Mouse (Mus musculus) heart, postnatal 14 days (tissue): ENCODE measurements around the gene Cnot11. TPM values are rescaled to one million over a fixed set of nuclear protein-coding genes. Genes with fewer than 3 reads are reported as not detected.
"Not testable (repeated sequence)": the region's sequence is repeated elsewhere in the genome, so short reads cannot be mapped to it uniquely, and the experiment has no call there.

ENCODE experiments used
- DNase-seq, 2 experiments: peaks; one replicate each; pipeline ENCODE4 v3.0.0; 2021 to 2022
- intact Hi-C: fragments of 180-260 bp; cut with DNase I; formaldehyde crosslinking; loops from one replicate; pipeline ENCODE4 v1.15.1; 2025
- total RNA-seq, 2 experiments: library from RNA; stranded (reverse); gene quantifications; 2 replicates each; pipeline ENCODE4 v1.2.3; 2021

The Cnot11 gene
- total RNA-seq, 2 experiments from 2014 or later: 14.7 to 15.7 TPM

- no peak for DNase-seq
- intact Hi-C loops: no loop called here
Measured at GRCm38 (mm10) chr1:39575778-39576375, 41.1 kb downstream of the Cnot11 start.

DNA sequence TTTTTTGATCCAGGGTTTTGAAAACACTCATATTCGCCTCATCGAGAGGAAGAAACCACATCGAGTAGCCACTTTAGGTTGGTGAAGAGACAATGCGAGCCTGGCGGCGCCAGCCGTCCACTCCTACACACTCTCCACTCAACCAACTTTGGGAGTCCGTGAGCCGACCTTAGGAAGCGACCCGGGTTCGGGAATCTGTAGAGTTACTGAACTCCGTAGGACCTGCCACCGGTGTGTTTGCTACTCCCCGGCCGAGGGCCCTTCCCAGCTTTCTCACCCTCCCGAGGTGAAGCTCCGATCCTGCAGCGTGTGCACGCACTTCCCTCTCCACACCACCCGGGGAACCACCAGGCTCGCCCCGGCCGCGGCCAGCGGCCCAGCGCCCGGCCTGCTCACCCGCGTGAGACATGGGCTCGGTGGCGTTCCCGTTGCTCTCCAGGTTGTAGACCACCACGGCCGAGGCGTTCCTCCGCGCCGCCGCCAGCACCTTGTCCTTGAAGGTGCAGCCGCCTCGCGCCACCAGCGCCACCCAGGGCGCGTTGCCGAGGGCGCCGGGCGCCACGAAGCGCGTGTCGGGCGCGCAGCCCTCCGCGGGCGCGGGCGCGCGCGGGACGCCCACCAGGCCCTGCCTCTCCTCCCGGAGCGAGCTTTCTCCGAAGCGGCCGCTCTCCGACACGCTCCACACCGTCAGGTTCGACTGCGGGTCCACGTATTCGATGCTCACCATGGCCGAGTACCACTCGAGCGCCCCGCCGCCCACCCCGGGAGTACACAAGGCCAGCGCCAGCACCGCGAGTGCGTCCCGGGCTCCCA is 41.8 kb downstream of the Cnot11 start:
- intact Hi-C loops: no loop called here
- DNase-seq: peak in 1 of 2 experiments; percentile 61

- intact Hi-C loops: no loop called here
- peak; percentile 98 to 99 for DNase-seq
Measured at GRCm38 (mm10) chr1:39577253-39577705, 42.5 kb downstream of the Cnot11 start, which contains the start of gene Rnf149. Gene Rnf149, minus strand, starts transcription at chr1:39577405.

GRCm38 (mm10) chr1:39578446-39578845 is 43.7 kb downstream of the Cnot11 start:
- DNase-seq: no peak
- intact Hi-C loops: no loop called here

GRCm38 (mm10) chr1:39579139-39579538 is 44.3 kb downstream of the Cnot11 start:
- intact Hi-C loops: no loop called here
- DNase-seq: no peak

GRCm38 (mm10) chr1:39581215-39581614 is 46.4 kb downstream of the Cnot11 start:
- intact Hi-C loops: no loop called here
- no peak for DNase-seq

DNA sequence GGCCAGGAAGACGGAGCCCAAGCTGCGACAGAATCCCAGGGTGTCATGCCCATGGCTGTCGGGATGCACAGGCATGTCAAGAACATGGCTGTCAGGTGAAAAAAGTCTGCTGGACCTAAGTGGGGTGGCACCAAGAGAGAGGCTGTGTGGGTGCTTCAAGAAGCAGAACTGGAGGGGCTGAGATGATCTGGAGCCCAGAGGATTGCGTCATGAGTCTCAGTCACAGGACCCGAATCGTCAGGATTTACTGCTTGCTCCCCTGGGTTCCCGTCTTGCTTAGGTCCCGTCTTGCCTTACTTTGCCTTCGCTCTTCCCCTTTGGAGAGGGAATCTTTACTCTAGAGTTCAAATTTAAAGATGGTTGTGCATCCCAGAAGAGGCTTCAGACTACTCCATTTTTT is 48.4 kb downstream of the Cnot11 start:
- DNase-seq: no peak
- intact Hi-C loops: no loop called here

- no peak for DNase-seq
- intact Hi-C loops: no loop called here
Measured at GRCm38 (mm10) chr1:39585416-39585815, 50.6 kb downstream of the Cnot11 start.

- intact Hi-C loops: no loop called here
- no peak for DNase-seq
Measured at GRCm38 (mm10) chr1:39590193-39590592, 55.4 kb downstream of the Cnot11 start.

DNA sequence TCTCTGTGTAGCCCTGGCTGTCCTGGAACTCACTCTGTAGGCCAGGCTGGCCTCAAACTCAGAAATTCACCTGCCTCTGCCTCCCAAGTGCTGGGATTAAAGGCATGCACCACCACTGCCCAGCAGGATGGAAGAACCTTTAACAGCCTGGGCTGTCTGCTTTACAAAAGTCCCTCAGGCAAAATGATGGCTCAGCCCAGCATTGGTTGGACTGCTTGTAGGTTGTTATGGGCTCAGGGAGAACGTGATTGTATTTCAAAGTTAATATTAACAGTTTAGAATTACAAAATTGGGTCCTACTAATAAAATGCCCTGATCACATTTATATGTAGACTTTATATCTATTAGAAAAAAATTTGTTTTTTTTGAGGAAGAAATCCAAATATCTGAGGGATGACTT is 56.8 kb downstream of the Cnot11 start:
- DNase-seq, intact Hi-C loops: not testable (repeated sequence)

DNA sequence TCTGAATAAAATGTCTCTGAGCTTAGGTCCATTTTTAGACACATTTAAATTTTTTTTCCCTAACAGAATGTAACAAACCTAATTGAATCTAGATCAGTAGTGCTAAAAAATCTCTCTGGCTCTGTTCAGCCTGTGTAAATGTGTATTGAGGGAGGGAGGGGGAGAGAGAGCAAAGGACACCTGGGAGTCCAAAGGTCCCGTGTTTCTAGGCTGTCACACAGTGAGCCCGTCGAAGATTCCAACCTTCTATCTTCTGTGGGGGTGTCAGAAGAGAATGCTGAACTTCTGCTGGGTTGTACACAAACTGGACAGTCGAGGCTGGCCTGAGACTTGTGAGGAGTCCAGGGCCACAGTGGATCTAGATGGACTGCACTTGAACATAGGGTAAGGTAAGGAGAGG is 57.3 kb downstream of the Cnot11 start:
- no peak for DNase-seq
- intact Hi-C loops: no loop called here

DNA sequence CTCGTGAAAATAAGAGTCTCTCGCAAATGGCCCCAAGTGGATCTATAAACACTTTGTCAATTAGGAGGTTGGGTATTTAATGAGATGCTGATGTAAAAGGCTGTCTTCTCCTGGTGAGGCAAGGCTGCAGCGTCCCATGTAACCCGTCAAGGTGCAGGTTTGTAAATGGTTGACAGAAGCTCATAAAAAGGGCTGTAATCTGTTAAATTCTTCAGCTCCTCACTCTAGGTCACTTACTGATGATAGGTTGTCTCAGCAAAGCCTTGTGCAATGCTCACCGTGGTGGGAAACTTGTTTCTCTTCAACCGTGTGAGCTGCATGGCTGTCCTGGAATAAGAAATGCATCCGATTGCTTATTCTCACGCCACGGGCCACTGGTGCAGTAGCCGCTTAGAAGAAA is 59.0 kb downstream of the Cnot11 start:
- DNase-seq: no peak
- intact Hi-C loops: no loop called here

Other genes starting within 250 kb of the Cnot11 start
- gene Rpl31, start 167.2 kb upstream of the Cnot11 start, total RNA-seq: 100 to 1,000 TPM; 494 to 584 TPM
- gene Tbc1d8, start 56.2 kb upstream of the Cnot11 start, total RNA-seq: 1 to 10 TPM; 6.6 to 7.6 TPM
- gene Rnf149, start 42.4 kb downstream of the Cnot11 start, total RNA-seq: 10 to 100 TPM; 10.8 to 11.5 TPM
- gene Creg2, start 116.5 kb downstream of the Cnot11 start, total RNA-seq: not detected
- gene Rfx8, start 186.0 kb downstream of the Cnot11 start, total RNA-seq: under 1 TPM; 0.32 to 0.36 TPM